Mouse (Mus musculus): ENCODE results near the gene Gm20604.

Gene Gm20604

DNA sequence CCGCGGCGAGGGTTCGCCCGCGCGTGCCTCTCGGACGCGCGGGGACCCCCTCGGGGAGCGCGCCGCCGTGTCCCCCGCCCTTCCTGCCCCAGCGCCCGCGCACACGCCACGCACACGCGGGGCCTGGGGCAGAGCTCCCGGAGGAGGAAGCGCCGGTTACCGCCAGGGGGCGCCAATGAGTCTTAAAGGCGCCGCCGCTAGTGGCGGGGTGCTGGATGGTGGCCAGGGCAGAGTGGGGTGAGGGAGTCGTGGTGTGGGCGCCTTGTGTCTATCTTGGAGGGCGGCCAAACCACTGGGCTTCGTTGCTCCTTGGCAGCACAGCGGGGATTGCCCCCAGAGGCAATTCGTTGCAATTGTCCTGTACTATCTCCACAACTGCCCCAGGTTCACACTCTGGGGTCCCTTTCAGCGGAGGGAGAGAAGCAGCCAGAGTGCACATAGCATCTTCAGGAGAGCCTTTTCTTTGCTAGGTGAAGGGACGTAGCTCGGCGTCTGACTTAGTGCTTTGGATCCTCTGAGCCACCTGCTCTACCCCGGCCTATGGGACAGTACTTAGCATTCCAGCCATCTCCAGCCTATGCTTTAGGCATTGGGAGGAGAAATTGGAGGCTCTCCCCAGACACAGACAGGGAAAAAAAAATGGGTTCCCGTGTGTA, 53.1 kb downstream of the Gm20604 start:
- DNase-seq = peak; percentile 78 to 89

GRCm38 (mm10) chr12:102704457-102705198, 53.8 kb downstream of the Gm20604 start, which contains the start of gene Itpk1:
Gene Itpk1, minus strand, starts transcription at chr12:102704930.
- DNase-seq = peak; percentile 50 to 63

DNA sequence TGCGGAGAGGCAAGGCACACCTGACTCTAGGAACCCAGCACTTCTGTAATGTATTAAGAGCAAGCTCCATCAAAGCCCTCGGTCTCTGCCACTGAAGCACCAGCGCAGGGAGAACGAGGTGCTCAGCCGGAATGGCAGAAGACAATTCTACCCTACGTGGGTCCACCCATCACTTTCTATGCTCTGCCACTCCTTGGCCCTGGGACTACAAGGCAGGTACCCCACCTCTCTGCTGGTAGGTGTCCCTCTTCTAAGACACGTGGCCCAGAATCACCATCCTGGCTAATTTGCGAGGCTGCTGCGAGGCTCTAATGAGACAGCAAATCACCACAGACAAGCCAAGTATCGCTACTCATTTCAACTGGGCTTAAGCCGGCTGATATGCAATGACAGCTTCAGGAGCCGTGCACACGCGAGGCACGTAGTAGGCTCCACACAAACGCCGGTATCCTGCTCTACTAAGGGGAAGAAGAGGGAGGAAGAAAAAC, 54.5 kb downstream of the Gm20604 start:
- no peak for DNase-seq

DNA sequence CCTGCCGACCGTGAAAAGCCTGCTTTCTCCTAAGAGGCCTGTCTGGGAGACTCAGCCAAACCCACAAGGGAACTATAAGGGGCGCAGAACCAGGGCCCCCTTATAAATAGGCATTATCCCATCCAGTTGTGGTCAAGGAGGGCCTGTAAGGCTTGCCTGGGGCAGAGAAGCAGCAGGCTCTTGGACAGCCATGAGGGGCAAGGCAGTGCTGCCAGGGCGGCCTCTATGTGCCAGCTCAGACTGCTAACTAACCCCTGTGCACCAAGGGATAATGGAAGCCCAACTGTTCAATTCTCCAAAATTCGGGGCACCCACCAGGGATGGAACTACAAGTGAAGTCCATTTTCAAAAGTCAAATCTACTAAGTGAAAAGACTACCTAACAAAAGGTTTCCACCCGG, 55.0 kb downstream of the Gm20604 start:
- DNase-seq = no peak

GRCm38 (mm10) chr12:102703111-102703412, 55.4 kb downstream of the Gm20604 start:
- DNase-seq = no peak

DNA sequence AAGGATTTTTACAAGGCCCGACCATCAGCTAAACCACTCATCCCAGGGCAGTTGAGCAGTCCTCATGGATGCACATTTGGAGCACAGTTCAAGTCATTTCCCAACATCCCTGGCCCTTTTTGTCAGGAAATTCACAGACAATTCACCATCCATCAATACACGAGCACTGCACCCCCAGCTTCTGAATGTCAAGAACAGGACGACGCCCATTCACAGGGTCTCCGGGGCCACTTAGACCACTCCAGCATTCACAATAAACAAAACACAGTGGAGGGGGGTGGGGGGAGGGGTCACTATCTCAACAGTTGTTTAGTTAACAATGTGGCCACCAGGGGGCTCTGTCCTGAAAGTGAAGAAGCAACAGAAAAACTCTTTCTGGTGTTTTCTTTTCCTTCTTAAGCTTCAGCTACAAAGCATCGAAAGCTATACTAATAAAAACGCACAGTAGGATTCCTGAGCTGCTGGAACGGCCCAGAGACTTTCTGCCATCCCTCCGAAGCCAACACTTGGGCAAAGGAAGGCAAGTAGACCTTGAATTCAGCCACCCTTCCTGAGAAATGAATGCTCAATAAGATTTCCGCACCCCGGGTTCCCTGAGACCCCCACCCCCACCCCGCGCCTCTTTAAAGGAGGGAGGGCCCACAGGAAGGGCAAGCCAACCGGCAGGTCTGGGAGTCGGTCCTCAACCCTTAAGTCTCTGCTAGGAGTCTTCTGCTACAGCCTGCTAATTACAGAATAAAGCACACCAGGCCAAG, 55.9 kb downstream of the Gm20604 start:
- peak; percentile 33 to 84 for DNase-seq

DNA sequence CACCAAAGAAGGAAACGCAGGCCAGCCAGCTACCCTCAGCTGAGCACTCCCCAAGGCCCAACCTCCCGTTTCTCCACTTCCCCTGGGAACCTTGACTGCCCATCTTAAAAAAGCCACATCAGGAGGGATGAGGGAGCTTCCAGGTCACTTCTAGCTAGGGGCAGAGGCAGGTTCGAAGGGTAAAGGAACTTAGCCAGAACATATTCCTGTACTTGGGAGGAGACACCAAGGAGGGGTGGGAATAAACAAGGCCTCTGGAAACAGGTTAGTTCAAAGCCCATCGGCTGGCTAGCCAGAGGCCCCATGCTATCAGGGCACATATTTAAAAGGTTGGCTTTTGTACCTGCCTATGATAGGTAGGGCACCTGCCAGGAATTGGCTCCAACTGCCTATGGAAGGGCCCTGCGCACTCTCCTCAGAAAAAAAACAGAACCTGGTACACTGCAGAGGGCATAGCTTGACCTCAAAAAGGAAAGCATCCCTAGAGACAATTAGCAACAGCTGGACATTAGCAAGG, 56.7 kb downstream of the Gm20604 start:
- no peak for DNase-seq

GRCm38 (mm10) chr12:102700453-102700852, 58.0 kb downstream of the Gm20604 start:
- DNase-seq = no peak

DNA sequence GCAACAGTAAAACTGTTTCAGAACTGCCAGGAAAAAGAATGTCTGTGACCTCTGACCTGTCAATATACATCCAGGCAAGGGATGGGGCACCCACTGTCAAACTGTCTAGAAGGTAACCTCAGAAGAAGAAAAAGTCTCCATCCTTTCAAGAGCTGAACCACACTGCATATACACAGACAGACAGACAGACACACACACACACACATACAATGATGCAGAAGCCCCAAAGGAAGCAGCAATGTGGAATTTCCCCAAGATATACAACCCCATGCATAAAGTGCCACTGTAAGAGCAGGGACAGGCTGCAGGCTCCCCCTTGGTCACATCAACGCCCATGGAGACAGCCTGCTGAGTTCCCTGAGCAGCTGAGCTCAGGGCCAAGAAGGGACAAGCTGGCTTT, 59.3 kb downstream of the Gm20604 start:
- no peak for DNase-seq

DNA sequence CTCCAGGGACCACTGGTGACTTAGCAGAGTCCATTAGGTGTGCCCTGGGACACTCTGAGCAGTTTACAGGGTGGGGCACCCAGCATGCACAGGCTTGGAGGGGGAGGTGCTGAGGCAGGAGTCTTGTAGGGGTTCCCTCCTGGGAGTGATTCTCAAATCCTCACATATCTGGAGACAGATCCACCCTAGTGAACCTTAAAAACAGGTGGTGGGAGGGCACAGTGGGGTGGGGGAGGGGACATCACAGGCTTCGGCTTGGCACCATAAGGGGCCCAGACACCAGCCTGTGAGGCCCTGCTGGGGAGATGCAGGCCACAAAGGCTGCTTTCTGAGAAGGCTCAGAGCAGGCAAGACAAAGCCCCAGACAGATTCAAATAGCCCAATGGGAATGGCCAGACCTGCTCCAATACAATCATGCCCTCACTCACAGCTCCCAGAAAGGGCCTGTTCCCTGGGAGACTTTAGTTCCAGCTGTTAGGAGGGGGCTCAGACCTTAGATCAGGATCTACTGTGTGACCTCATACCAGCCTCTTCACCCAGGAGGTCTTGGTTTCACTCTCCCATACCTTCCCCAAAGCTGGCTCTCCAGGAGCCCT, 60.3 kb downstream of the Gm20604 start:
- no peak for DNase-seq

GRCm38 (mm10) chr12:102697381-102697780, 61.1 kb downstream of the Gm20604 start:
- DNase-seq = no peak

GRCm38 (mm10) chr12:102696635-102697354, 61.7 kb downstream of the Gm20604 start:
- no peak for DNase-seq

- DNase-seq = no peak
Observed at GRCm38 (mm10) chr12:102695369-102696239, 62.9 kb downstream of the Gm20604 start.

- DNase-seq = no peak
Observed at GRCm38 (mm10) chr12:102691761-102692160, 66.7 kb downstream of the Gm20604 start.
